10 mouse cellular contexts compared by ENCODE assay signal in the genomic region with DNA sequence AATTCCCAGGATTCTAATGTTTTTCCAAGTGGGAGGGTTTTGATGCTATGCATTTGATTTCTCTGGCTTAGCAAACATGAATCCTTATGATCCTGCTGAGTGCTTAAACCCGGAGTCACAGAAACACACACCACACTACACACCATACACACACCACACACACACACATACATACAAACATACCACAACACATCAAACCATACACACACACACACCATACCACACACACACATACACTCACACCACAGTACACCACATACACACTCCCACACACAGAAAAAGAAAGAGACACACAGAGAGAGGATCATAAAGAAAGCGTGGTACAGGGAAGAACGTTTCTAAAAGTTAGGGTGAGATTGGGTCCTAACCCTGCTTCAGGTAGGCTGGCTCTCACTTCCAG.
DNase-seq lines count a peak whose midpoint lies in the region; ATAC-seq and TF ChIP-seq lines count a peak whose summit lies in the region.
"Had no signal": no experiment of that assay in that cellular context is flagged by ENCODE, and none has a peak within 500 bp of the region (broad histone marks: within the 10 kb centered on the region; RNA-seq: fewer than 3 reads in every experiment).

No protein-coding gene starts in this region.

- H3K27ac ChIP-seq in neural tube, embryonic 11.5 days (ENCODE audit: low read depth, low read length), result no peak overlapping the region
- H3K27ac ChIP-seq in limb, embryonic 15.5 days, result 0 out of 2 replicates have a peak overlapping the region, but pooled peaks have one; percentile 57
- H3K27ac ChIP-seq in stomach, postnatal 0 days (replicated peaks), result no peak overlapping the region
- H3K27ac ChIP-seq: gastrocnemius, adult 2 months; liver, embryonic 15.5 days had no signal

- DNase-seq in frontal cortex, postnatal 36 days (ENCODE audit: low spot score in 2 of 2), result no peak
- DNase-seq in neural tube, embryonic 11.5 days (ENCODE audit: low spot score), result no peak
- no peak for DNase-seq in neural tube, embryonic 10.5 days (ENCODE audit: extremely low spot score, low spot score)
- DNase-seq in stomach, postnatal 0 days (ENCODE audit: low spot score), result no peak
- no peak for DNase-seq in cerebellum, postnatal 4 days (ENCODE audit: low spot score in 2 of 2)
- no peak for DNase-seq in kidney, postnatal 25 days

- no peak overlapping the region for H3K4me3 ChIP-seq in neural tube, embryonic 11.5 days (ENCODE audit: low read depth, low read length)
- H3K4me3 ChIP-seq in limb, embryonic 15.5 days, result peak overlapping the region; percentile 4; the same call in 1 of the 2 replicates
- H3K4me3 ChIP-seq in stomach, postnatal 0 days (ENCODE audit: low read depth, low read length), result no peak overlapping the region
- H3K4me3 ChIP-seq: liver, embryonic 15.5 days had no signal

- no peak overlapping the region; the same call in 1 of the 2 replicates for H3K4me2 ChIP-seq in neural tube, embryonic 11.5 days (ENCODE audit: low read depth)
- H3K4me2 ChIP-seq in limb, embryonic 15.5 days, result peak overlapping the region; percentile 24; the same call in 1 of the 2 replicates
- H3K4me2 ChIP-seq in stomach, postnatal 0 days (replicated peaks; ENCODE audit: low read depth), result peak overlapping the region; percentile 45

- no peaks in the 10 kb centered on the region for H3K9me3 ChIP-seq in neural tube, embryonic 11.5 days (ENCODE audit: control insufficient read depth, low read length)
- no peaks in the 10 kb centered on the region for H3K9me3 ChIP-seq in limb, embryonic 15.5 days
- no peaks in the 10 kb centered on the region for H3K9me3 ChIP-seq in stomach, postnatal 0 days (ENCODE audit: control insufficient read depth, low read length)
- H3K9me3 ChIP-seq: liver, embryonic 15.5 days had no signal

- ATAC-seq in frontal cortex, adult (ENCODE audit: low TSS enrichment), result peak; percentile 23; the same call in 1 of the 2 replicates
- ATAC-seq in neural tube, embryonic 11.5 days (ENCODE audit: insufficient read depth, low FRiP score, low TSS enrichment), result no peak
- no peak for ATAC-seq in limb, embryonic 15.5 days (ENCODE audit: insufficient number of reproducible peaks, low FRiP score, low TSS enrichment, low read depth)
- no peak for ATAC-seq in stomach, postnatal 0 days (ENCODE audit: low FRiP score, low TSS enrichment)

- H3K27me3 ChIP-seq in neural tube, embryonic 11.5 days (ENCODE audit: control insufficient read depth, insufficient read depth, low read length), result no peaks in the 10 kb centered on the region
- H3K27me3 ChIP-seq in limb, embryonic 15.5 days, result no peaks in the 10 kb centered on the region
- H3K27me3 ChIP-seq in stomach, postnatal 0 days (ENCODE audit: control insufficient read depth, insufficient read depth, low read length), result no peaks in the 10 kb centered on the region
- H3K27me3 ChIP-seq: liver, embryonic 15.5 days had no signal

- WGBS in neural tube, embryonic 11.5 days, result 51% methylated on average over 3 of the region's 3 CpGs
- WGBS in limb, embryonic 15.5 days, result 44% methylated on average over 3 of the region's 3 CpGs
- WGBS in stomach, postnatal 0 days, result 44% methylated on average over 3 of the region's 3 CpGs

- no peak for TF ChIP-seq EP300 in stomach, postnatal 0 days (optimal IDR thresholded peaks at IDR 0.05)

- H3K9ac ChIP-seq in neural tube, embryonic 11.5 days (ENCODE audit: low read length), result peak overlapping the region; percentile 31; the same call in 1 of the 2 replicates
- H3K9ac ChIP-seq in limb, embryonic 15.5 days, result no peak overlapping the region
- no peak overlapping the region for H3K9ac ChIP-seq in stomach, postnatal 0 days (ENCODE audit: low read length)
- H3K9ac ChIP-seq: liver, embryonic 15.5 days had no signal

- TF ChIP-seq CTCF in stomach, postnatal 0 days (IDR thresholded peaks at IDR 0.05; ENCODE audit: low read depth), result no peak

- peaks cover 9% of the 10 kb centered on the region; the same call in 1 of the 2 replicates for H3K4me1 ChIP-seq in neural tube, embryonic 11.5 days (ENCODE audit: control insufficient read depth, insufficient read depth, low read length)
- peaks cover 19% of the 10 kb centered on the region for H3K4me1 ChIP-seq in limb, embryonic 15.5 days
- H3K4me1 ChIP-seq in stomach, postnatal 0 days (replicated peaks; ENCODE audit: control insufficient read depth, insufficient read depth), result no peaks in the 10 kb centered on the region
- H3K4me1 ChIP-seq: liver, embryonic 15.5 days had no signal

- H3K36me3 ChIP-seq in neural tube, embryonic 11.5 days (ENCODE audit: control insufficient read depth, insufficient read depth, low read length), result no peaks in the 10 kb centered on the region
- no peaks in the 10 kb centered on the region for H3K36me3 ChIP-seq in limb, embryonic 15.5 days
- no peaks in the 10 kb centered on the region for H3K36me3 ChIP-seq in stomach, postnatal 0 days (ENCODE audit: control insufficient read depth, insufficient read depth, low read length)
- H3K36me3 ChIP-seq: liver, embryonic 15.5 days had no signal
